Mouse (Mus musculus): ENCODE data around the gene Zfp579.
"Not testable (repeated sequence)": the region's sequence is repeated elsewhere in the genome, so short reads cannot be mapped to it uniquely, and the experiment has no call there.

The Zfp579 gene

DNA sequence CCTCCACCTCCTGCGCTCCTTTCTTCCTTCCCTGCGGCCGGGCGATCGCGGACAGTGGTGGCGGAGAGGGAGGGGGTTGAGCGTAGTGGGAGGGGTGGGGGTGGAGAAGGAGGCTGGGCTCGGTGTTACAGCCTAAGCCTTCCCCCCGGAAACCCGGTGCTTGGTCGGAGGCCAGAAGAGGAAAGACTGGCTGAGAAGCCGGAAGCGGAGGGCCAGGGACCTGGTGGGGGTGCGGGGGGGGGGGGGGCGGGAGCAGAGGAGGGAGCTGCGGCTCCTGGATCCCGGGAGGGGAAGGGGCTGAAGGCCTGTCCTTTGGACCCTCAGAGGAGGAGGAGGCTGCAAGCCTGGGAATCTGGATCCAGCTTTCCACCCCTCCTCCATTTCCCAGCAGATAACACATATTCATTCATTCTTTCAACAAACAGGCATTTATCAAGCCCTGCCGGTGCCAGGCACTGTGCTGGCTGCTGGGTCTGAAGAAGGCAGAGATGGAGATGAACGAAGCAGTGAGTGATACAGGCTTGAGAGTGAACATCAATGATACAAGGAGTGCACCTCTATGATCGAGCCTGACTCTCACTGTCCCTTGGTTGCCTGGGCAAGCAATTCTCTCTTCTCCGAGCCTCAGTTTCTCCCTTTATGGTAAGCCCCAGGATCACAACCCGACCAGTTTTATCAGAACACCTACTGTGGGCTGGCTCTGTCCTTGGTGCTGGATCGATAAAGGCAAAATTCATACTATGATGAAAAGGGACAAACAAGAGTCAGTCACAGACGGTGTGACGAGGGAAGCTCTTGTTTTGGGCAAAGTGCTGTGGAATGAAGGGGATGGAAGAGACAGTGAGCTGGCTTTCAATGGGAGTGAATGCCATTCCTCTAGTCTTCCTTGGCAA is at the start of gene Zfp579:
Zfp579 (minus strand) TSS at position 156 of the 893 bp plus-strand sequence.
- peak; percentile 89 for DNase-seq (ENCODE audit: low spot score)

DNA sequence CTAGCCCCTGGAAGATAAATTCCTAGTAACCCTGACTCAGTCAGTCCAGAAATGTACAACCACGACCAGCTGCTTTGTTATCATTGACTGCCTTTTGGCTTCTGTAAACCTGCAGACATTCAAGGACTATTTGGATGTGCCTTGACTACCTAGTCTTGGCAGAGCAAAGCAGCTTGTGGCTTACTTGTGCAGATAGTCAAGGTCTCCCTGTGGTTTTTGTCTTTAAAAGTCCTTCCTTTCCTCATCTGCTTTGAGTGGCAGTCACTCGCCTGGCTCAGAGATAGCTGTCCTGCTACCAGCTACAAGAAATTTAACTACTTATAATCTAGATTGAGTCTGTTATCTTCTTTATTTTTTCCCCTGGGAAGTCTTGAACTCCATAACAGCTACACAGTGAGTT is 49.0 kb upstream of the Zfp579 start:
- no peak for DNase-seq (ENCODE audit: low spot score)

DNA sequence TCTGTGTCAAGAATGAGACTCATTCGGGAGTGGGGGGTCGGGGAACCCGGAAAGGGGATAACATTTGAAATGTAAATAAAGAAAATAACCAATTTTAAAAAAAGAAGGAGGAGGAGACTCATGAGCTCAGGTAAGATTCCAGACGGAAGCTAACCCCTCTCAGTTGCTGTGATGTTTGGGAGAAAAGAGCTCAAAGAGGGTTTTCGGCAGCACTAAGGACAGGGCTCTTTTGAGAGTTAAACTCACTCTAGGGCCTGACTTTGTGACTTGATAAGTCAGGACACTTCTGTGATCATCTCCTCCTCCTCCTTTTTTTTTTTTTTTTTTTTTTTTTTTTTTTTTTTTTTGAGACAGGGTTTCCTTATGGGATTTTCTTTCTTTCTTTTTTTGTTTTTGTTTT is 43.0 kb upstream of the Zfp579 start:
- DNase-seq (ENCODE audit: low spot score), result no peak

DNA sequence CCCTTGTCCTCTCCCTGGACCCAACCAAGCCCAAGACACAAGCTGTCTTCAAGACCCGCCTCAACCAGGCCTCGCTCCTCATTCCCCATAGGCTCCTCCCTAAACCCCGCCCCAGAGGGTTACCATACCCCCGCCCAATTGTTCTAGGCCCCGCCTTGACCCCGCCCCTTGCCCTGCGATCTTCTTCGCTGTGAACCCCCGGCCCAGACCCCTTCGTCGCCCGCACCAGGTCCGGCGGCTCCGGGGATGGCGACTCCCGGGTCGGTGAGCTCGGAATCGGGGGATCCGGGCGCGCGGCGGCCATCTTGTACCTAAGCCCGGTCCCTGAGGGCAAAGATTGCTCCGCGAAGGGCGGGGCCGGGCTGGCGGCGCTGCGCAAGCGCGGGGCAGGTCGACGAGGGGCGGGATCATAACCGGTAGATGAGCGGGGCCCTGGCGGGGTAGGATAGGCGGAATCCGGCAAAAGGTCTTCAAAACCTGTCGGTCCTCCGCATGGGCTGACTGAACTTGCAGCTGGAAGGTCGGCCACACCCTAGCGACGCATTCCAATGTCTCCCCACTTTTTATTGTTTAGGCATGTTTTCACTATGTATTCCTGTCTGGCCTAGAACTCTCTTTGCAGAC is 42.3 kb upstream of the Zfp579 start, which contains the start of gene Zfp784:
Zfp784 (minus strand) TSS at position 338 of the 624 bp plus-strand sequence.
- peak; percentile 95 for DNase-seq (ENCODE audit: low spot score)

DNA sequence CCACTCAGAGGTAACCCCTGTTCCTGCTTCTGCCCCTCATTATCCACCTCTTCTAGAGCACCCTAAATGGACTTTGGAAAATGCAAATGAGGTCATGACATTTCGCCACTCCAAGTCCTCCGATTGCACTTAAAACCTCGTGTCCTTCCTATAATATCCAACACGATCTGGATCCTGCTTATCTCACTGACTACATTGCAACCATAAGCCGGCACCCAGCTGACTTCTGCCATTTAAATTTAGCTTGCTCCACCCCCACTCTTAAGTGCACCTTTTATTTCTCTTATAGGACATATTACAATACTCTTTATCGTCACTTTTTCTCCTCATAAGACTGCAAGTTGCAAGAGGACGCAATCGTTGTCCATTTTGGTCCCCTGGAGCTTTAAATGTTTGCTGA is 41.5 kb upstream of the Zfp579 start:
- no peak for DNase-seq (ENCODE audit: low spot score)

DNA sequence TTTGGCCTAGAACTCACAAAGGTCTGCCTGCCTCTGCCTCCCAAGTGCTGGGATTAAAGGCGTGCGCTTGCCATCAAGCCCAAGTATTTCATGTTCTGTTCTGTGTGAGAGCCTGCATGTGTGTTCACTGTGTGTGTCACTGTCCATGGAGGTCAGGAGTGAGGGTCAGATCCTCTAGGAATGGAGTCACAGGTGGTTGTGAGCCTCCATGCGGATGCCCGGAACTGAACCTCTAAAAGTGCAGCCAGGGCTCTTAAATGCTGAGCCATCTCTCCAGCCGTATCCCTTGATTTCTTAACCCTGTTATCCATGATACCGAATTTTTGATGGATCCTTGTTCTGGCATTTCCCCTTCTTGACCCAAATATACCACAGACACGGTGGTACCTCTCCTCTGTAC is 41.1 kb upstream of the Zfp579 start:
- DNase-seq (ENCODE audit: low spot score), result no peak

DNA sequence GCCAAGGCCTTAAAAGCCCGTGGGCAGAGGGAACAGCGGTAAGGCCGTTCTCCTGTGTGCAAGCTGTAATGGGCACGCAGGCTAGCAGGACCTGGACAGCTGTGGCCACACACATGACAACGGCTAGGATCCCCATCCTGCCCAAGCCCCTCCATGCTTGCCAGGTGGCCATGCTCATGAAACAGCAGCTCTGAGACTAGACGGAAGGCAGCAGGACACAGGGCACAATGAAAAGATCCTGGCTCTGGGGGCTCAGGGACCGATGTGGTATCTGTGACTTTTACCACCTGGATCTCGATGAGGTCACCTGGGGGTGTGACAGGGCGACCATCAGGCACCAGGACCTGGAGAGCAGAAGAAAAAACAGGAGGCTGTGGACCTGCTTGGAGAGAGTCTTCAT is 40.2 kb upstream of the Zfp579 start:
- DNase-seq (ENCODE audit: low spot score), result no peak

DNA sequence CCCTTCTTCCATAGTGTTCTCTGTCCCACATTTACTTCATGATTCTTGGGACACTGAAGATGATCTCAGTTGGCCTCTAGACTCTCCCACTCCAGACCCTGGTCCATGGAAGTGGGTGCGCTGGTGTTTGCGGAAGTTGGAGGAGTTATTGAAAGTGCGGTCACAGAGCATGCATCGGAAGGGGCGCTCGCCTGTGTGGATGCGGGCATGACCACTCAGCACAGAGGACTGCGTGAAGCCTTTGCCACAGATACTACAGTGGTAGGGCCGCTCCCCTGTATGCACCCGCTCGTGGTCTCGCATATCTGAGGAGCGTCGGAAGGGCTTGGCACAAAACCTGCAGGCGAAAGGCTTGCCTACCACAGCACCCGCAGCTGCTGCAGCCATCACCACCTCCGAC is 39.7 kb upstream of the Zfp579 start:
- DNase-seq (ENCODE audit: low spot score), result no peak

DNA sequence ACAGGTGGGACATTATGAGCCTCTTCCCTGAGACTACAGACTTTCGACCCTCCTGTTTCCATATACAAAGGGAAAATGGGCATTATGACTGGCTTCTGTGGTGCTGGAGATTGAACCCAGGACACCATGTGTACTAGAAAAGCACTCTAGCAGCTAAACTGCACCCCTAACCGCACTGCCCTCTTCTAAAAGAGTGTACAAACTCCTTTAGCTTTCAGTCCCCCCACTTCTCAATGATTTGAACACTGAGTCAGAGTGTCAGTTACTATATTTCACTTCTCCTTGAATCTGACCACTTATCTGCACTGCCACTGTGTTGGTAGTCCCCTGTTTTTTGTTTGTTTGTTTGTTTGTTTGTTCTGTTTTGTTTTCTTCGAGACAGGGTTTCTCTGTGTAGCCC is 37.9 kb upstream of the Zfp579 start, which contains the start of gene 4632433K11Rik:
4632433K11Rik (plus strand) TSS at position 301 of the 400 bp plus-strand sequence.
- DNase-seq (ENCODE audit: low spot score), result no peak

DNA sequence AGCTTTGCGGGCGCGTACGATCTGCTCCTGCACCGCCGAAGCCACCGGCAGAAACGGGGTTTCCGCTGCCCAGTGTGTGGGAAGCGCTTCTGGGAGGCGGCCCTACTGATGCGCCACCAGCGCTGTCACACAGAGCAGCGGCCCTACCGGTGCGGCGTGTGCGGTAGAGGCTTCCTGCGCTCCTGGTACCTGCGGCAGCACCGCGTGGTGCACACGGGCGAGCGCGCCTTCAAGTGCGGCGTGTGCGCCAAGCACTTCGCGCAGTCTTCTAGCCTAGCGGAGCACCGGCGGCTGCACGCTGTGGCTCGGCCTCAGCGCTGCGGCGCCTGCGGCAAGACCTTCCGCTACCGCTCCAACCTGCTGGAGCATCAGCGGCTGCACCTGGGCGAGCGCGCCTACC is 35.5 kb upstream of the Zfp579 start:
- no peak for DNase-seq (ENCODE audit: low spot score)

DNA sequence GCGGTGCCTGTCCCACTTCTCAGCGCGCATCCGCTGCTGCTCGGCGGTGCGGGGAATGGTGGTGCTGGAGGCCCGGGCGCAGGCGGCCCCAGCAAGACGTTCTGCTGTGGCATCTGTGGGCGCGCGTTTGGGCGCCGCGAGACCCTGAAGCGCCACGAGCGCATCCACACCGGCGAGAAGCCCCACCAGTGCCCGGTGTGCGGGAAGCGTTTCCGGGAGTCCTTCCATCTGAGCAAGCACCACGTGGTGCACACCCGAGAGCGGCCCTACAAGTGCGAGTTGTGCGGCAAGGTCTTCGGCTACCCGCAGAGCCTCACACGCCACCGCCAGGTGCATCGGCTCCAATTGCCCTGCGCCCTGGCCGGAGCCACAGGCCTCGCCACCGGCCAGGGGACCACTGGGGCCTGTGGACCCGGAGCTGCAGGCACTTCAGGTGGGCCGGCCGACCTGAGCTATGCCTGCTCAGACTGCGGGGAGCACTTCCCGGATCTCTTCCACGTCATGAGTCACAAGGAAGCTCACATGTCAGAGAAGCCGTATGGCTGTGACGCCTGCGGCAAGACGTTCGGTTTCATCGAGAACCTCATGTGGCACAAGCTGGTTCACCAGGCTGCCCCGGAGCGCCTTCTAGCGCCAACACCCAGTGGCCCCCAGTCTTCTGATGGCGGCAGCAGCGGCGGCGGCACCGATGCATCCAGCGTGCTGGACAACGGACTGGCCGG is 34.8 kb upstream of the Zfp579 start:
- no peak for DNase-seq (ENCODE audit: low spot score)

DNA sequence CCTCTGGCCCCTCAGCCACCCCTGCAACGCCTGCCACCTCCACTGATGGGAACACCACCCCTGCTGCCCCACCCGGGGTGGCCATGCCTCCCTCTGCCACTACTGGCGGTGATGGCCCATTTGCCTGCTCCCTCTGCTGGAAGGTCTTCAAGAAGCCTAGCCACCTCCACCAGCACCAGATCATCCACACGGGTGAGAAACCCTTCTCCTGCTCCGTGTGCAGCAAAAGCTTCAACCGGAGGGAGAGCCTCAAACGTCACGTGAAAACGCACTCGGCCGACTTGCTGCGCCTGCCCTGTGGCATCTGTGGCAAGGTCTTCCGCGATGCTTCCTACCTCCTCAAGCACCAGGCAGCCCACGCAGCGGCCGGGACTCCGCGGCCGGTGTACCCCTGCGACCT is 34.0 kb upstream of the Zfp579 start:
- no peak for DNase-seq (ENCODE audit: low spot score)

DNA sequence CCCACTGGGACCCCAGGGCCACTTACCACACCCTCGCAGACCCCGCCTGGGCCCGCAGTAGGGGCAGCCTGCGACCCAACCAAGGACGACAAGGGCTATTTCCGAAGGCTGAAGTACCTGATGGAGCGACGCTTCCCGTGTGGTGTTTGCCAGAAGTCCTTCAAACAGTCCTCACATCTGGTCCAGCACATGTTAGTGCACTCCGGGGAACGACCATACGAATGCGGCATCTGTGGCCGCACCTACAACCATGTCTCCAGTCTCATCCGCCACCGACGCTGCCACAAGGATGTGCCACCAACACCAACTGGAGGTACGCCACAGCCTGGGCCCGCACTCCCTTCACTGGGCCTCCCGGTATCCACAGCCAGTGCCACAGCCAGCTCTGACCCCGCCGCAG is 33.6 kb upstream of the Zfp579 start:
- no peak for DNase-seq (ENCODE audit: low spot score)

DNA sequence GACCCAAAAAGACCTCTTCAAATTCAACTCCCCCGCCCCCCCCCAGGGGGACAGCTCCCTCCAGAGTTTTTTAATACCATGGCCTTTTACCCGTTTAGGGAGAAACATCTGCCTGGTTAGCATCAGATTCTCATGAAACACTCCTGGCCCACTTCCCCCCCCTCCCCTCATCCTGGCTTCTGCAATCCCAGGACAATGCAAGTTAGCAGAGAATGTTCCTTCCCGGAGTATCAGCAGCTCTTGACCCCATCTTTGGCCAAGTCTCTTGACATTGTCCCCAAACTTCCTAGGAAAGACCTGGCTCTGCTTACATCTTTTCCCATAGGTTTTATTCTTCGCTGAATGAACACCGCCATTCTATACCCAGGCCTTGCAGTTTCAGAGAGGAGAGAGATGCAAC is 25.2 kb upstream of the Zfp579 start:
- no peak for DNase-seq (ENCODE audit: low spot score)

DNA sequence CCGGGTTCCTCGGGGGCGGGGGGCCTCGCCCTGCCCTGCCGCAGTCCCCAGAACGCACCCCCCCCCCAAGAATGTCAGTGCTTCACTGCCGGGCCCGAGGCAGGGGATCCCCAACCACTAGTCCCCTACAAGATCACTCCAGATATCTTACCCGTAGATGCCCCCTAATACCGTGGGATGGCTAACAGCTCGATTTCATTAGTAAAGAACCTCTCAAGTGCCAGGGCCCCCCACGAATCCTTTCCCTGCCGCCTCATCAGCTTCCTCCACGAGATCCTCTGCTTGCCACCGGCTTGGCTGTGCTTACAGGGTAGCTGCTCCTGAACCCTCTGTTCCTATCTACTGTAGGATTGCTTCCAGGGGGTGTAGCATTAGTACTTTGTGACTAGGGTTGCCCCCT is 24.7 kb upstream of the Zfp579 start:
- no peak for DNase-seq (ENCODE audit: low spot score)

DNA sequence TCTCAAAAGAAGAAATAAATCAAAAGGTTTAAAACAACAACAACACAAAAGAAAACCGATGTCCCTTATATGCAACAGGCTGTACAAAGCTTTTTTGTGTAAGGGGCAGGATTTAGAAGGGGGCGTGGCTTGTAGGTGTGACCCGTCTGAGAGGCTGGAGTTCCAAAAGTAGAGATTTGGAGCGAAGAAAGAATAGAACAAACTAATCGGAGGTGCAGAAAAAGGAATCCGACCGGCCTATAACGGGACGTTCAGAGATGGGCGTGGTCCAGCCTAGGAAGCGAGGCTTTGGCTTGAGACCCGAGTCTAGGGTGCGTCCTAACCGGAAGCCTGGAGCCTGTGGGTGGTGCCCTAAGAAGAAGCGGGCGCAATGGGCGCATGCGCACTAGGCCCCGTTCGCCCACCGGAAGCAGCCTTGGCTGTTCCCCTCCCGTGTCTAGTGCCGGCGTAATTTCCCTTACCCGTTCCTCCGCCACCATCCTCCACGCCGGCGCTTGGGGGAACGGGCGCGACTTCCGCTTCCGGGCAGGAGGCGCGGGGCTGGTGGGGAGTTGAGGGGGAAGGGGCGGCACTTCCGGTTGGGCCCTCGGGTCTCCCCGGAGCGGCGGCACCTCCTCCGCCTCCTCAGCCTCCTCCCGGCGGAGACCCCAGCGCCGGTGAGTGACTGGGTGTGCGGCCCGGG is 24.2 kb upstream of the Zfp579 start, which contains the start of the genes Zfp865 and Ccdc106:
Zfp865 (plus strand) TSS at position 377 of the 682 bp plus-strand sequence.
Ccdc106 (plus strand) TSS at position 554 of the 682 bp plus-strand sequence.
- DNase-seq (ENCODE audit: low spot score), result peak; percentile 99

DNA sequence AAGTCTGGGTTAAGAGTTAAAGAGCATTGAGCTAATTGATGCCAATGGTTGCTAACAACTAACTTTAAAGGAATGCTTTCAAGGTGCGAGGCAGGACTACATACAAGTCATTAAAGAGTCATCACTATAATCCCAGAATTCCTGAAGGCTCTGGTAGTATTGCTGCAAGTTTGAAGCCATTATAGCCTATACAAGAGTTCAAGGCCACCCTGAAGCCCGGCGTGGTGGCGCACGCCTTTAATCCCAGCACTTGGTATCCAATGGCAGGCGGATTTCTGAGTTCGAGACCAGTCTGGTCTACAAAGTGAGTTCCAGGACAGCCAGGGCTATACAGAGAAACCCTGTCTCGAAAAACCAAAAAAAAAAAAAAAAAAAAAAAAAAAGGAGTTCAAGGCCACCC is 23.6 kb upstream of the Zfp579 start:
- not testable (repeated sequence) for DNase-seq (ENCODE audit: low spot score)

DNA sequence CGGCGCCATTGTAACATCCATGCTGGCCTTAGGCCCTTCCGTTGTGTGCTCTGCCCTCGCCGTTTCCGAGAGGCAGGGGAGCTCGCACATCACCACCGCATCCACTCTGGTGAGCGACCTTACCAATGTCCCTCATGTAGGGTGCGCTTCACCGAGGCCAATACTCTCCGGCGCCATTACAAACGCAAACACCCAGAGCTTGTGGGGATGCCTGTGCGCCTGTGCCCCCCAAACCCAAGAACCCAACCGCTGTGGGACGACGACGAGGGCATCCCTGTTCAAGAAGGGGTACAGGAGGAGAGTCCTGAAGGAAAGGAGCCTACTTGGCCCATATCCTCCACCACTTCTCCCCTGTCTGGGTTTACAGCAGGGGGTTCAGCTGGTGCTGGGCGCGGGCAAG is 22.0 kb upstream of the Zfp579 start:
- no peak for DNase-seq (ENCODE audit: low spot score)

DNA sequence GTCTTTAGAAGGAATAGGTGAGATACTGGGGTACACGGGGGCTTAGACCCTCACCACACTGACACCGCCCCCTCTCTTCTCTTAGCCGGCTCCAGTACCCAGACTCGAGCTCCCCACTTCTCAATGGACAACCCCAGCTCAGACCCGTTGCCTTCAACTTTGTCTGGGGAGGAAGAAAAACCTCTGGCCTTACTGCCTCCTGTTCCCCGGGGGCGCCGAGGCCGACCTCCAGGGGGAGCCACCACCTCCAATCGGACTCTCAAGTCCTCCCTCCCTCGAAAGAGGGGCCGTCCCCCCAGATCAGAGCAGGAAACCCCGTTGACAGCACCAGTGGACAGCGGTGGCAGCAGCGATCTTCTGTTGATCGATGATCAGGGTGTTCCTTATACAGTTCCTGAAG is 21.4 kb upstream of the Zfp579 start:
- no peak for DNase-seq (ENCODE audit: low spot score)

DNA sequence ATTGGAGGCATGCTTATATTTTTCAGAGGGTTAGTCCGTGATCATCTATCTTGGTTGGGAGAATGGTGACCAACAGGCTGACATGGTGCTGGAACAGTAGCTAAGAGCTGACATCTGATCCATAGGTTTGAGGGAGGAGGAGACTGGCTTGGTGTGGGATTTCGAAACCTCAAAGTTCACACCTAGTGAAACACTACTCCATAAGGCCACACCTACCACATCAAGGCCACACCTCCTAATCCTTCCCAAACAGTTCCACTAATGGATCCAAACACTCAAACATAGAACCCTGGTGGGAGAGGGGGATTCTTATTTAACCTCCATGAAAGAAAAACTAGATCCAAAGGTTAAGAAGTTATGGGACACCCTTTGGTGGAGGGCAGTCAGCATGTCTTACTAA is 21.0 kb upstream of the Zfp579 start:
- DNase-seq (ENCODE audit: low spot score), result no peak

DNA sequence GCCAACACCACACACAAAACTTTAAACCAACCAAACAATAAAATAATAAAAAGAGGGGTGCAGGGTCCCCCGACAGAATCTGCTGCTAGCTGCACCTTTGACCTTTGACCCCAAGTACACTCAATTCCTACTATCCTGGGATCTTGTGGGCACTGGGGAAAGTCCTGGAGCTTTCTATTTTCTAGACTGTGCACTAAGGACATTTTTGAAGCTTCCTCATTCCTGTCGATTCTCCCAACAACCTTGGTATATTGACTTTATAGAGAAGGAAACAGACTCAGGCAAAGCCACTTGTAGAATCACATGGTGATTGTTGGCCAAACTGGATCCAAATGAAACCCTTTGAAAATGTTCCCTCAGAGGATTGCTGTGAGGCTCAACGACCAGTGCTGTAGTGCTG is 20.1 kb upstream of the Zfp579 start:
- DNase-seq (ENCODE audit: low spot score), result peak; percentile 18

Measured in lung, postnatal 25 days (tissue).